Mouse (Mus musculus) kidney, adult 2 months (tissue): ENCODE measurements around the gene Ddx11.

ENCODE experiments used
- CTCF ChIP-seq: fragments of 200-500 bp; conservative IDR thresholded peaks from 2 replicates; pipeline ENCODE4 v1.5.1; 2011; ENCODE audit warnings: low read depth, mild to moderate bottlenecking, control low read depth, low read length, moderate library complexity, mixed read lengths; ENCODE audit not compliant: insufficient read depth, insufficient read length
- POLR2A ChIP-seq: fragments of 200-500 bp; IDR thresholded peaks from one replicate; pipeline ENCODE4 v1.6.1; 2011; ENCODE audit warnings: low read depth, low read length, control low read depth

GRCm38 (mm10) chr17:66101380-66102330, 21.7 kb upstream of the Ddx11 start, which contains the start of gene Ndufv2:
- TF ChIP-seq CTCF = peak; percentile 70
- TF ChIP-seq POLR2A = peak; percentile 58
